Mouse (Mus musculus) forebrain, postnatal 0 days (tissue): ENCODE data around the gene Fnbp1l. TPM values are rescaled to one million over a fixed set of nuclear protein-coding genes. Genes with fewer than 3 reads are reported as not detected.

Source experiments
- ATAC-seq: fragments of 200-750 bp; cut with Nextera tagmentation; 2 replicates; pipeline ENCODE4 v1.8.0; 2017; ENCODE audit warnings: mild to moderate bottlenecking, moderate library complexity
- DNase-seq: peaks from one replicate; pipeline ENCODE4 v3.0.0-alpha.2; 2015
- H3K27ac ChIP-seq: fragments of 300-500 bp; sonication (generic); 2 replicates; pipeline ENCODE4 v1.5.1; 2014; ENCODE audit warnings: low read depth, mild to moderate bottlenecking, antibody characterized with exemption, low read length, moderate library complexity, mixed read lengths
- H3K27me3 ChIP-seq: fragments of 300-500 bp; sonication (generic); 2 replicates; pipeline ENCODE4 v1.6.1; 2014; ENCODE audit warnings: mild to moderate bottlenecking, low read length, mixed read lengths; ENCODE audit not compliant: insufficient read depth
- H3K36me3 ChIP-seq: fragments of 300-500 bp; sonication (generic); 2 replicates; pipeline ENCODE4 v1.6.1; 2014; ENCODE audit warnings: mild to moderate bottlenecking, moderate library complexity; ENCODE audit not compliant: insufficient read depth
- H3K4me1 ChIP-seq: fragments of 300-500 bp; sonication (generic); 2 replicates; pipeline ENCODE4 v1.6.1; 2014; ENCODE audit warnings: antibody characterized with exemption; ENCODE audit not compliant: insufficient read depth
- H3K4me2 ChIP-seq: fragments of 300-500 bp; sonication (generic); 2 replicates; pipeline ENCODE4 v1.6.1; 2014; ENCODE audit warnings: low read depth, mild to moderate bottlenecking, moderate library complexity
- H3K4me3 ChIP-seq: fragments of 300-500 bp; sonication (generic); 2 replicates; pipeline ENCODE4 v1.5.1; 2014; ENCODE audit warnings: low read depth, low read length, mixed read lengths
- H3K9ac ChIP-seq: fragments of 300-500 bp; sonication (generic); 2 replicates; pipeline ENCODE4 v1.6.1; 2014; ENCODE audit warnings: mild to moderate bottlenecking
- H3K9me3 ChIP-seq: fragments of 300-500 bp; sonication (generic); 2 replicates; pipeline ENCODE4 v1.6.1; 2016; ENCODE audit warnings: low read length
- CTCF ChIP-seq: sonication (generic); IDR thresholded peaks from 2 replicates; pipeline ENCODE4 v1.5.1; 2016; ENCODE audit warnings: antibody characterized with exemption, control low read depth, low read depth
- WGBS: fragments of 180-500 bp; shearing (Covaris S2); extraction: QIAGEN DNeasy Blood & Tissue Kit; methylation state at CpG from one replicate; pipeline ENCODE4 v1.1.7; 2014; 5-methylcytosine and 5-hydroxymethylcytosine counted together
- polyA plus RNA-seq: library from polyadenylated mRNA; unstranded; fragments of >200 nt; fragmentation: Nextera tagmentation; extraction: Ambion mirVana; gene quantifications from 2 replicates; pipeline ENCODE4 v1.2.1, GENCODE M21; 2015
- total RNA-seq: library from RNA; depleted of rRNA; stranded (reverse); fragments of >200 nt; gene quantifications from 2 replicates; pipeline ENCODE4 v1.2.3, GENCODE M21; 2014

Fnbp1l gene
- total and polyA plus RNA-seq, 2 experiments from 2014 or later: 203 to 220 TPM

DNA sequence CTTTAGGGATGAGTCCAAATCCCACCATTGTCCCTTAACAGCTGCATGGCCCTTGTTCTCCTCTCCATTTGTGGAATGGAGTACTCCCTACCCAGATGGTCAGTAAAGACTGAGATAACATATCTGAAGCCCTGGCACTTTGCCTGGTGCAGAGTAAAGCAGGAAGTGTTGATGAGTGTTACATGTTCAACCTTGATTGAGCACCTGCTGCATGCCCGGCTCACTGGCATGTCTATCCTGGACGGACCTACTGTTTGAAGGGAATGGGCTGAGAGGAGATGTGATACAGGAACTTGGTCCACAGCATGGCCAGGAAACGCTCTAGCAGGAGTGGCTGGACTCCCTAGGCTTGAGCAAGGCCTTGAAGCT lies 103.2 kb downstream of the Fnbp1l start:
- H3K27ac ChIP-seq: no peak overlapping the region
- no peak for DNase-seq

DNA sequence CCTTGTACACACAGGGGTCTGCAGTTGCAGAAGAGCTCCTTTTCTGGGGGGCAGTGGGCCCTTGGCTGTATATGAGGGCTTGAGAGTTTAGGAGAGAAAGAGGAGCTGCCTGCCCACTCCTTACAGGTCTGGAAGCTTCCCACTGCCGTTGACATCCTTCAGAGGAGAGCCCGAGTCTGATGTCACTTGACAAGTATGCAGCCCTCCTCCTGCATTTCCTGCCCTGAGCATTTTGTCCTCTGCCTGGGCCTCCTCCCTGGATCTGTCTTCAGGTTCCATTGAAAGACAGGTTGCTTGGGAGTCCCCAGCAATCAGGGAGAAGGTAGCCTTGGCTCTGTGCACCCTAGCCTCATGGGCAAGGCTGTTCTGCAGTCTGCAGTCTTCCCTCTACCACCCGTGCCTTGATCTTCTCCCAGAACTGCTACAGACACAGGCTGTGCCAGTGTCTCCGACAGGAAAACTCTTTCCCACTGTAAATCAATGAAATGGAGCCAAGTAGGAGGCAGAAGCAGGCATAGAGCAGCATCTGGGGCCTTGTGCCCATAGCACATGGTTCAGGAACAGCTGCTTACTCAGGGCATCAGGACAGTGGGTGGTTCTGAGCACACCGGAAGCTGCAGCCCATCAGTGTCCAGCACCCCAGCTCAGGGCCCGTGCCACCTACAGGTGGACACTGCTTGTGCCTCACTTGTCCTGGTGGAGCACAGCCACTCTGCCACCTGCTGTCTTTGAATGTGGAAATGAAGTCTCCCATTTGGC lies 103.8 kb downstream of the Fnbp1l start:
- no peak overlapping the region for H3K27ac ChIP-seq
- H3K4me1 ChIP-seq: peaks cover 13% of the 10 kb centered on the region; the same call in 1 of the 2 replicates
- no peaks in the 10 kb centered on the region for H3K9me3 ChIP-seq
- H3K27me3 ChIP-seq: no peaks in the 10 kb centered on the region
- 69% methylated on average over 6 of the region's 6 CpGs for WGBS
- ATAC-seq (no peak), DNase-seq (no peak)
- no peaks in the 10 kb centered on the region for H3K36me3 ChIP-seq
- no peak for TF ChIP-seq CTCF
- H3K9ac ChIP-seq: no peak overlapping the region
- no peak overlapping the region for H3K4me2 ChIP-seq
- no peak overlapping the region for H3K4me3 ChIP-seq

More for the DNA sequence above, 103.2 kb downstream of the Fnbp1l start:
- 91% methylated on average over 3 of the region's 3 CpGs for WGBS
- no peak overlapping the region for H3K9ac ChIP-seq
- H3K9me3 ChIP-seq: no peaks in the 10 kb centered on the region
- no peak overlapping the region for H3K4me2 ChIP-seq
- H3K4me1 ChIP-seq: peaks cover 13% of the 10 kb centered on the region; the same call in 1 of the 2 replicates
- H3K4me3 ChIP-seq: no peak overlapping the region
- no peak for ATAC-seq
- TF ChIP-seq CTCF: no peak
- H3K36me3 ChIP-seq: no peaks in the 10 kb centered on the region
- no peaks in the 10 kb centered on the region for H3K27me3 ChIP-seq

DNA sequence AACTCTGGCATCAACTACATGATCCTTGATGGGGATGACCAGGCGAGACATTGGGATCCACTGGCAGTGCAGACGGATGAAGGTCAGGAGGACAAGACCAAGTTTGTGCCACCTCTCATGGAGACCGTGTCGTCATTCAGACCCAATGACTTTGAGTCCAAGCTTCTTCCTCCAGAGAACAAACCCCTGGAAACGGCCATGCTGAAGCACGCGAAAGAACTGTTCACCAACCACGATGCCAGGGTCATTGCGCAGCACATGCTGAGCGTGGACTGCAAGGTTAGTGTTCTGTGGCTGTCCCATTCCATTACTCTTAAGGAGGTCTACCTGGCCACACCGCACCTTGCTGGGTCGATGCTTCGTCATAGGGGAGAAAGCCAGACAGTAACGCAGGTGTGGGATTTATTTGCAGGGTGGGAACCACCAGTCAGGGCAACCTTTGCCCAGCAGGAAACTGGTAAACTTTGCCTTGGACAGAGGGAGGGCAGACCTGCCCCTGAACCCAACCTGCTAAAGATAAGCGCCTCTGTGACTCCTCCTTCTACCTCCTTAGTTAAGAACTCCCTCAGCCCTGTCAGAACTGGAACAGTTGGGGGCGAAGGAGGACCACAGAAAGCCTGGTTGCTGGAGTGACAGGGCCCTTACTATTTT lies 106.7 kb downstream of the Fnbp1l start:
- H3K4me3 ChIP-seq: no peak overlapping the region
- no peaks in the 10 kb centered on the region for H3K9me3 ChIP-seq
- H3K9ac ChIP-seq: no peak overlapping the region
- no peaks in the 10 kb centered on the region for H3K27me3 ChIP-seq
- TF ChIP-seq CTCF: no peak
- DNase-seq (no peak), ATAC-seq (no peak)
- no peak overlapping the region for H3K4me2 ChIP-seq
- no peaks in the 10 kb centered on the region for H3K36me3 ChIP-seq
- WGBS: 94% methylated on average over 16 of the region's 16 CpGs
- H3K4me1 ChIP-seq: peaks cover 6% of the 10 kb centered on the region; the same call in 1 of the 2 replicates
- no peak overlapping the region for H3K27ac ChIP-seq

DNA sequence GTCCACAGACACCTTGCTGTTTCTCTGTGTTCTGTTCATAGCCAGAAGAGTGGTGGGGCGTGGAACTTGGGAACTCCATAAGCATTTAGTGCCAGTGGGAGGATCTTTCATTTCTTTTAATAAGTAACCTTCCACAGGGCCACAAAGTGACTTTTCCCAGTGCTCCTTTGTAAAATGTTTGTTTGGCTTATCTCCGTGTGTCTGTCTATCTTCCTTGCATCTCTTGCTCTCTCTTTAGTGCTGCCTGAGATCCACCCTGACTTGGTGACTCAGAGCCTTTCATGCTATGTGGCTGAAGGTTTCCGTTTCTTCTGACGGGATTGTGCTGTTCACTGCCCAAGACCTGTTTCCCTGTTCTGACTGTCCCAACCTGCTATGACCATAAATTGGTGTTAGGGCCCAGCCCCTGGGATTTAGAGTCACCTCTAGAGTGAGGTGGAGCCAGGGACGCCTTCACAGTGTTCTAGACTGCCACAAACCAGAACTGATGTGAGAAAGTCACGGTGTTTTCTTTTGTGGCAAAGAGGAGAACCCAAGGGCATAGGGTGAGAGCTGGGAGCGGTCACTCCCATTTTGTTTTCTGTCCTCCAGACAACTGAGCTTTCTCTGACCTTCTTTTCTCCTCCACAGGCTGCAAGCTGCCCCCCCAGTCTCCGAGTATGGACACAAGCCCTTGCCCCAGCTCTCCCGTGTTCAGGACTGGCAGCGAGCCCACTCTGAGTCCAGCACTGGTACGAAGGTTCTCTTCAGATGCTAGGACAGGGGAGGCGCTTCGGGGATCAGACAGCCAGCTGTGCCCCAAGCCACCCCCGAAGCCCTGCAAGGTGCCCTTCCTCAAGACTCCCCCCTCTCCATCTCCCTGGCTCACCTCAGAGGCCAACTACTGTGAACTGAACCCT lies 107.5 kb downstream of the Fnbp1l start:
- no peak overlapping the region for H3K4me3 ChIP-seq
- H3K27ac ChIP-seq: no peak overlapping the region
- ATAC-seq: no peak
- H3K9me3 ChIP-seq: no peaks in the 10 kb centered on the region
- H3K9ac ChIP-seq: no peak overlapping the region
- TF ChIP-seq CTCF: no peak
- WGBS: 85% methylated on average over 14 of the region's 14 CpGs
- H3K36me3 ChIP-seq: no peaks in the 10 kb centered on the region
- peaks cover 1% of the 10 kb centered on the region for H3K4me1 ChIP-seq
- no peaks in the 10 kb centered on the region for H3K27me3 ChIP-seq
- no peak overlapping the region for H3K4me2 ChIP-seq
- DNase-seq: no peak

DNA sequence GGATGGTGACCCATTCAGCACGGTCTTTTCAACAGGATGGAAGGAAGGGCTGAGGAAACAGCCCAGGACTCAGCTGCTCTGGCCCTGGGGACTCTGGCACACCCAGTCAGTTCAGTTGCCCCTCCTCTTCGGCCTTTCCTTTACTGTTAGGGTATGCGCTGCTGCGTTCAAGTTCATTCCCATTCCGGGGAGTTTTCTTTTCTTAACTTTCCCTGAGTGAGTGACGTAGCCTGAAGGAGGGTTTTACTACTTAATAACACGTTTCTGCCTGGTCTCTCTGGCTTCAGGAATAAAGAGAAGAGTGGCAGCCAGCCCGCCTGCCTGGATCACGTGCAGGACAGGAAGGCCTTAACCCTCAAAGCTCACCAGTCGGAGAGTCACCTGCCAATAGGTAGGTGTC lies 108.6 kb downstream of the Fnbp1l start:
- Histone ChIP-seq H3K27ac (no peak overlapping the region), H3K36me3 (no peaks in the 10 kb centered on the region), H3K4me3 (no peak overlapping the region), H3K9me3 (no peaks in the 10 kb centered on the region), H3K9ac (no peak overlapping the region), H3K4me1 (peaks cover 10% of the 10 kb centered on the region), H3K27me3 (no peaks in the 10 kb centered on the region), H3K4me2 (no peak overlapping the region)
- DNase-seq (no peak), ATAC-seq (no peak)
- 75% methylated on average over 10 of the region's 10 CpGs for WGBS
- no peak for TF ChIP-seq CTCF

DNA sequence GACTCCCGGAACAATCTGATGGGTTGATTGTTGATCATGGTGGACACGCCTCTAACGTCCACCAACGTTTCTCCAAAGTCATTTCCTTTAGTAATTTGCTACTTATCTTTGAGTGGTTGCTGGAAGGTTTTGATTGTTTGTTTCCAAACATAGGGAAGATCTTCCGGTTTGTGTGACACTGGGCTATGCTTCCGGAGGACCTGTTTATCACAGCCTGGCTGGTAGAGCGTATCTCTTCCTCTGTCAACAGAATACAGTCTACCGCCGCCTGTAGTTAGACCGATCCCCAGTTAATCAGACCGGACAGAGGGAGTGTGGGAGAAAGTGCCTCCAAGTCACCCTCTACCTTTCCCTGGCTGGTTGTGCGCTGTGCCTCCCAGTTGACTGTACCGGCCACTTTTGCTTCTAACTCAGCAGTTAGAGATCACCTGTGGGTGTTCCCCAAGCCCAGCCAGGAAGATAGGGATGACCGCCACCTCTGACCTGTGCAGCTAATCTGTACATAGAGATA lies 109.2 kb downstream of the Fnbp1l start:
- no peak for DNase-seq
- no peak for ATAC-seq
- H3K27me3 ChIP-seq: no peaks in the 10 kb centered on the region
- H3K9ac ChIP-seq: no peak overlapping the region
- 93% methylated on average over 14 of the region's 14 CpGs for WGBS
- H3K9me3 ChIP-seq: no peaks in the 10 kb centered on the region
- no peak overlapping the region for H3K4me3 ChIP-seq
- H3K4me2 ChIP-seq: no peak overlapping the region
- peaks cover 14% of the 10 kb centered on the region for H3K4me1 ChIP-seq
- no peak for TF ChIP-seq CTCF
- no peak overlapping the region for H3K27ac ChIP-seq
- H3K36me3 ChIP-seq: no peaks in the 10 kb centered on the region
